Mouse (Mus musculus) kidney, adult 2 months (tissue): ENCODE data around the gene Avpr1b.

Experiments
- CTCF ChIP-seq: fragments of 200-500 bp; conservative IDR thresholded peaks from 2 replicates; pipeline ENCODE4 v1.5.1; 2011; ENCODE audit warnings: low read depth, mild to moderate bottlenecking, control low read depth, low read length, moderate library complexity, mixed read lengths; ENCODE audit not compliant: insufficient read depth, insufficient read length
- POLR2A ChIP-seq: fragments of 200-500 bp; IDR thresholded peaks from one replicate; pipeline ENCODE4 v1.6.1; 2011; ENCODE audit warnings: low read depth, low read length, control low read depth

DNA sequence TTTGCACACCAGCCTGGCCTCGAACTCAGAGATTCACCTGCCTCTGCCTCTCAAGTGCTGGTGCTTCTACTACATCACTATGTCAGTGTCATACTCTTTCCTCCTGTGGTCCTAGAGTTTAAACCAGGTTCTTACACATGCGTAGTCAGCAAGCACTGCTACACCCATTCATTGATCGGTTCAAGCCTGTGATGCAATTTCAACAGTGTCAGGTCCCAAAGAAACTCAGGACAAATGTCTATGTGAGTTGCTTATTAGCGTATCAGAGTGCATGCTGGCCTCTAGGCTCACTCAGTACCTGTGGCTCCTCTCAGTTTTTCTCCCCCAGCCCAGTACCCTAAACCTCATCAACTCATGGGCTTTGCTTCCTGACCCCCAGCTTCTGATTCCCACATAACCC is 28.6 kb upstream of the Avpr1b start:
- TF ChIP-seq POLR2A (no peak), CTCF (no peak)
